Mouse (Mus musculus): ENCODE measurements around the gene Ccdc117.

GRCm38 (mm10) chr11:5482581-5482980 lies 59.4 kb downstream of the Ccdc117 start:
- TF ChIP-seq CTCF (IDR thresholded peaks at IDR 0.05; ENCODE audit: insufficient read depth, low read length) (no peak), POLR2A (IDR thresholded peaks at IDR 0.05; ENCODE audit: borderline replicate concordance, extremely low read depth, low read depth, low read length) (no peak)

Data from lung, adult 2 months (tissue).